Mouse (Mus musculus) cerebral cortex, adult 2 months (tissue): ENCODE measurements around the gene Snx29.

Experiments
- WGBS: fragments of 180-500 bp; shearing (Covaris S2); methylation state at CpG from one replicate; pipeline ENCODE4 v1.1.7; 2018; 5-methylcytosine and 5-hydroxymethylcytosine counted together

Snx29 gene

GRCm38 (mm10) chr16:11541769-11542168, 219.1 kb downstream of the Snx29 start:
- 97% methylated on average over 7 of the region's 7 CpGs for WGBS

- WGBS, result 57% methylated on average over 8 of the region's 8 CpGs
Observed at GRCm38 (mm10) chr16:11550043-11550725, 227.5 kb downstream of the Snx29 start.

- 99% methylated on average over 2 of the region's 2 CpGs for WGBS
Observed at GRCm38 (mm10) chr16:11561714-11562113, 239.0 kb downstream of the Snx29 start.

GRCm38 (mm10) chr16:11563846-11564245, 241.1 kb downstream of the Snx29 start:
- 60% methylated on average over 4 of the region's 4 CpGs for WGBS

- WGBS, result 83% methylated on average over 11 of the region's 11 CpGs
Observed at GRCm38 (mm10) chr16:11565126-11565525, 242.4 kb downstream of the Snx29 start.

GRCm38 (mm10) chr16:11567594-11567993, 244.9 kb downstream of the Snx29 start:
- 92% methylated on average over 3 of the region's 3 CpGs for whole genome bisulfite sequencing

- 57% methylated on average over 4 of the region's 4 CpGs for WGBS
Observed at GRCm38 (mm10) chr16:11568095-11568494, 245.4 kb downstream of the Snx29 start.

- 61% methylated on average over 6 of the region's 6 CpGs for WGBS
Observed at GRCm38 (mm10) chr16:11569127-11569526, 246.4 kb downstream of the Snx29 start.

- WGBS, result 86% methylated on average over 2 of the region's 2 CpGs
Observed at GRCm38 (mm10) chr16:11570072-11570471, 247.4 kb downstream of the Snx29 start.

GRCm38 (mm10) chr16:11574517-11574916, 251.8 kb downstream of the Snx29 start:
- 92% methylated on average over 3 of the region's 3 CpGs for WGBS

GRCm38 (mm10) chr16:11575733-11576132, 253.0 kb downstream of the Snx29 start:
- WGBS, result 43% methylated on average over 3 of the region's 3 CpGs

GRCm38 (mm10) chr16:11577541-11578255, 255.0 kb downstream of the Snx29 start:
- WGBS, result 84% methylated on average over 3 of the region's 3 CpGs

- 19% methylated on average over 4 of the region's 4 CpGs for WGBS
Observed at GRCm38 (mm10) chr16:11579676-11580098, 257.0 kb downstream of the Snx29 start.

GRCm38 (mm10) chr16:11583941-11584639, 261.4 kb downstream of the Snx29 start:
- WGBS, result 96% methylated on average over 8 of the region's 8 CpGs

GRCm38 (mm10) chr16:11589336-11589735, 266.6 kb downstream of the Snx29 start:
- 66% methylated on average over 2 of the region's 2 CpGs for WGBS

- WGBS, result 88% methylated on average over 10 of the region's 10 CpGs
Observed at GRCm38 (mm10) chr16:11589782-11590695, 267.3 kb downstream of the Snx29 start.

GRCm38 (mm10) chr16:11596599-11596998, 273.9 kb downstream of the Snx29 start:
- 98% methylated on average over 3 of the region's 3 CpGs for WGBS

GRCm38 (mm10) chr16:11597769-11598168, 275.1 kb downstream of the Snx29 start:
- 59% methylated on average over 7 of the region's 7 CpGs for WGBS

- WGBS, result 39% methylated on average over 3 of the region's 3 CpGs
Observed at GRCm38 (mm10) chr16:11599523-11599922, 276.8 kb downstream of the Snx29 start.

- 100% methylated on average over 1 of the region's 1 CpGs for WGBS
Observed at GRCm38 (mm10) chr16:11601336-11602082, 278.8 kb downstream of the Snx29 start.
